Mouse (Mus musculus): ENCODE measurements at regions not wholly inside any gene's neighbourhood (a gene's known extent, or its start where the extent isn't known, plus 50 kb on each side); places are given as distances from the start of the nearest gene placed in this dataset.
A peak's percentile ranks its signal among the peaks of the same experiment; 100 is the strongest.
"Not testable (repeated sequence)": the region's sequence is repeated elsewhere in the genome, so short reads cannot be mapped to it uniquely, and the experiment has no call there.

- H3K4me2 ChIP-seq (ENCODE audit: low read depth, low read length); H3K27me3 ChIP-seq (ENCODE audit: insufficient read depth, low read length); H3K4me1 ChIP-seq (ENCODE audit: insufficient read depth, low read length); H3K4me3 ChIP-seq (ENCODE audit: low read length); H3K36me3 ChIP-seq (ENCODE audit: insufficient read depth, low read length); DNase-seq (ENCODE audit: low spot score); H3K27ac ChIP-seq; H3K9me3 ChIP-seq (ENCODE audit: low read length); H3K9ac ChIP-seq (replicated peaks; ENCODE audit: low read length); ATAC-seq: not testable (repeated sequence)
- WGBS, result 72% methylated on average over 3 of the region's 3 CpGs
These were observed 139.7 kb downstream of the Tex13c3 start for GRCm38 (mm10) chrX:19341231-19342007.

- no peak for TF ChIP-seq CTCF (IDR thresholded peaks at IDR 0.05; ENCODE audit: low read depth)
- Histone ChIP-seq H3K4me3 (ENCODE audit: low read length) (no peak overlapping the region), H3K36me3 (ENCODE audit: insufficient read depth, low read length) (no peaks in the 10 kb centered on the region), H3K9me3 (ENCODE audit: low read length) (no peaks in the 10 kb centered on the region), H3K4me2 (ENCODE audit: low read depth, low read length) (no peak overlapping the region), H3K27me3 (ENCODE audit: insufficient read depth, low read length) (no peaks in the 10 kb centered on the region), H3K27ac (no peak overlapping the region), H3K9ac (replicated peaks; ENCODE audit: low read length) (no peak overlapping the region), H3K4me1 (ENCODE audit: insufficient read depth, low read length) (no peaks in the 10 kb centered on the region)
- ATAC-seq, result no peak
- 82% methylated on average over 2 of the region's 2 CpGs for WGBS
- no peak for DNase-seq (ENCODE audit: low spot score)
These were observed 167.8 kb downstream of the Tex13c3 start for GRCm38 (mm10) chrX:19313286-19313685.

GRCm38 (mm10) chrX:19311809-19312559 lies 169.1 kb downstream of the Tex13c3 start:
- no peak overlapping the region for H3K4me3 ChIP-seq (ENCODE audit: low read length)
- WGBS, result 58% methylated on average over 1 of the region's 1 CpGs
- H3K9me3 ChIP-seq (ENCODE audit: low read length), result no peaks in the 10 kb centered on the region
- no peak overlapping the region for H3K9ac ChIP-seq (replicated peaks; ENCODE audit: low read length)
- no peak overlapping the region for H3K27ac ChIP-seq
- H3K4me2 ChIP-seq (ENCODE audit: low read depth, low read length), result no peak overlapping the region
- no peaks in the 10 kb centered on the region for H3K27me3 ChIP-seq (ENCODE audit: insufficient read depth, low read length)
- no peaks in the 10 kb centered on the region for H3K36me3 ChIP-seq (ENCODE audit: insufficient read depth, low read length)
- no peak for TF ChIP-seq CTCF (IDR thresholded peaks at IDR 0.05; ENCODE audit: low read depth)
- DNase-seq (ENCODE audit: low spot score) (no peak), ATAC-seq (no peak)
- H3K4me1 ChIP-seq (ENCODE audit: insufficient read depth, low read length), result no peaks in the 10 kb centered on the region

GRCm38 (mm10) chrX:19311377-19311776 lies 169.7 kb downstream of the Tex13c3 start:
- H3K27ac ChIP-seq, result no peak overlapping the region
- no peak overlapping the region for H3K9ac ChIP-seq (replicated peaks; ENCODE audit: low read length)
- H3K9me3 ChIP-seq (ENCODE audit: low read length), result no peaks in the 10 kb centered on the region
- DNase-seq (ENCODE audit: low spot score) (no peak), ATAC-seq (no peak)
- H3K36me3 ChIP-seq (ENCODE audit: insufficient read depth, low read length), result no peaks in the 10 kb centered on the region
- H3K4me3 ChIP-seq (ENCODE audit: low read length), result no peak overlapping the region
- H3K4me1 ChIP-seq (ENCODE audit: insufficient read depth, low read length), result no peaks in the 10 kb centered on the region
- no peak overlapping the region for H3K4me2 ChIP-seq (ENCODE audit: low read depth, low read length)
- no peaks in the 10 kb centered on the region for H3K27me3 ChIP-seq (ENCODE audit: insufficient read depth, low read length)
- TF ChIP-seq CTCF (IDR thresholded peaks at IDR 0.05; ENCODE audit: low read depth), result no peak
- WGBS, result 27% methylated on average over 1 of the region's 1 CpGs

GRCm38 (mm10) chrX:19288171-19288570 lies 192.9 kb downstream of the Tex13c3 start:
- Histone ChIP-seq H3K9ac (replicated peaks; ENCODE audit: low read length) (no peak overlapping the region), H3K4me2 (ENCODE audit: low read depth, low read length) (no peak overlapping the region), H3K27me3 (ENCODE audit: insufficient read depth, low read length) (no peaks in the 10 kb centered on the region), H3K36me3 (ENCODE audit: insufficient read depth, low read length) (no peaks in the 10 kb centered on the region), H3K4me3 (ENCODE audit: low read length) (no peak overlapping the region), H3K27ac (no peak overlapping the region), H3K9me3 (ENCODE audit: low read length) (no peaks in the 10 kb centered on the region), H3K4me1 (ENCODE audit: insufficient read depth, low read length) (no peaks in the 10 kb centered on the region)
- TF ChIP-seq CTCF (IDR thresholded peaks at IDR 0.05; ENCODE audit: low read depth), result no peak
- ATAC-seq (no peak), DNase-seq (ENCODE audit: low spot score) (no peak)
- 82% methylated on average over 2 of the region's 2 CpGs for WGBS

- Histone ChIP-seq H3K4me1 (ENCODE audit: insufficient read depth, low read length) (no peaks in the 10 kb centered on the region), H3K9me3 (ENCODE audit: low read length) (no peaks in the 10 kb centered on the region), H3K27me3 (ENCODE audit: insufficient read depth, low read length) (no peaks in the 10 kb centered on the region), H3K27ac (no peak overlapping the region), H3K9ac (replicated peaks; ENCODE audit: low read length) (no peak overlapping the region), H3K4me3 (ENCODE audit: low read length) (no peak overlapping the region), H3K36me3 (ENCODE audit: insufficient read depth, low read length) (no peaks in the 10 kb centered on the region), H3K4me2 (ENCODE audit: low read depth, low read length) (no peak overlapping the region)
- ATAC-seq (no peak), DNase-seq (ENCODE audit: low spot score) (no peak)
- TF ChIP-seq CTCF (IDR thresholded peaks at IDR 0.05; ENCODE audit: low read depth), result no peak
- 85% methylated on average over 5 of the region's 5 CpGs for WGBS
These were observed 194.7 kb downstream of the Tex13c3 start for GRCm38 (mm10) chrX:19286431-19286830.

- Histone ChIP-seq H3K27me3 (ENCODE audit: insufficient read depth, low read length) (no peaks in the 10 kb centered on the region), H3K9ac (replicated peaks; ENCODE audit: low read length) (no peak overlapping the region), H3K4me3 (ENCODE audit: low read length) (no peak overlapping the region), H3K27ac (no peak overlapping the region), H3K4me2 (ENCODE audit: low read depth, low read length) (no peak overlapping the region), H3K36me3 (ENCODE audit: insufficient read depth, low read length) (no peaks in the 10 kb centered on the region), H3K4me1 (ENCODE audit: insufficient read depth, low read length) (no peaks in the 10 kb centered on the region), H3K9me3 (ENCODE audit: low read length) (no peaks in the 10 kb centered on the region)
- whole genome bisulfite sequencing, result 66% methylated on average over 4 of the region's 4 CpGs
- peak; percentile 40 for TF ChIP-seq CTCF (IDR thresholded peaks at IDR 0.05; ENCODE audit: low read depth)
- peak; percentile 4 for DNase-seq (ENCODE audit: low spot score)
- ATAC-seq, result no peak
These were observed 195.3 kb downstream of the Tex13c3 start for GRCm38 (mm10) chrX:19285773-19286172.

Measured in hindbrain, postnatal 0 days (tissue).